Mouse (Mus musculus) left cerebral cortex, postnatal 10 days (tissue): ENCODE measurements at regions not wholly inside any gene's neighbourhood (a gene's known extent, or its start where the extent isn't known, plus 50 kb on each side); places are given as distances from the start of the nearest gene placed in this dataset.

Source experiments
- DNase-seq, 2 experiments: peaks; one replicate each; pipeline ENCODE4 v3.0.0; 2021 to 2022; ENCODE audit warnings: low spot score in 2 of 2, mixed read lengths in 1 of 2; ENCODE audit errors: extremely low spot score in 1 of 2
- intact Hi-C: fragments of 180-260 bp; cut with DNase I; formaldehyde crosslinking; loops from one replicate; pipeline ENCODE4 v1.15.1; 2025

DNA sequence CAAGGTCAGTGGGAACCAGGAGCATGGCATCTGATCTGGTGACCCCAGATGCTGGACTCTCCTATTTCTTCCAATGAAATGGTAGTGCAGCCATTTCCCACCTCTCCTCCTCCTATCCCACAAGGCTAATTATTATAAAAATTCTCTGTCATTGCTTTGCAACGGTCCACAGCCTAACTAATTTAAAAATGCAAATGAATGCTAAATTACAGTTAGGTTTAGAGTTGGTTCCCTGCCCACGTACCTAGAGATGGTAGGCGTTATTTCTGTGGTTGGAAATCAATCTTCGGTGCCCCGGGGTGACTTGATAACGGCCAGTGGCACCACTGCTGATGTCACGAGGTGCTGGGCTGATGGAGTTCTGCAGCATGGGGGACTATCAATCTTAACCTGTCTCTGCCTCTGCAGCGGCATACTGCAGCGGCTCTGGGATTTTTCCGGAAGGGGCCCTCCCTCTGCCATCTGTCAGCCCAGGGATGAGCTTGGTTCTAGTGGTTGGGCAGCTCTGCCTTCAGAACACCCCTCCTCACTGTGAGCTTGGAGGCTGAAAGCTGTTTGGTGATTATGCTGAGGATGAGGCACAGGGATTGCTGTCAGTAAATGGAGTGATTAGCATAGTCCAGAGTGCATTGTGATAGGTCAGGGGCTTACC is 66.5 kb downstream of the Nmur2 start:
- DNase-seq: peak; percentile 8 to 27
- intact Hi-C loops: no loop called here

DNA sequence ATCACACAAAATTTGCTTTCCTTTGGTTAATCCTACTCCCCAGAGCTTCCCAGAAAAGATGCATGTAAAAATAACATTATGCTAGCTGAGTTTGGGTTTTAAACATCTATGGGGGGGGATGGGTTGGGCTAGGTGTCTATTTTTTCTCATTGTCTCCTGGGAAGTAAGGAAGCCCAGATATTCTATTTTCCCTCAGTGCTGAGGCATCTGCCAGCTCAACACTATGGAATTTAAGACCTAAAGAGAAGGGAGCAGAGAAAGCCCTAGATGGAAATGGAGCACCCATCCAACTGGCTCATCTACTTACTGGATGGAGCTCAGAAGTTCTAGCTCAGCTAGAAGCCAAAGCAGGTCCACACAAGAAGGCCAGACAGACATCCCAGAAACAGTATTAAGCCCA is 74.2 kb downstream of the Nmur2 start:
- no peak for DNase-seq
- intact Hi-C loops: no loop called here

DNA sequence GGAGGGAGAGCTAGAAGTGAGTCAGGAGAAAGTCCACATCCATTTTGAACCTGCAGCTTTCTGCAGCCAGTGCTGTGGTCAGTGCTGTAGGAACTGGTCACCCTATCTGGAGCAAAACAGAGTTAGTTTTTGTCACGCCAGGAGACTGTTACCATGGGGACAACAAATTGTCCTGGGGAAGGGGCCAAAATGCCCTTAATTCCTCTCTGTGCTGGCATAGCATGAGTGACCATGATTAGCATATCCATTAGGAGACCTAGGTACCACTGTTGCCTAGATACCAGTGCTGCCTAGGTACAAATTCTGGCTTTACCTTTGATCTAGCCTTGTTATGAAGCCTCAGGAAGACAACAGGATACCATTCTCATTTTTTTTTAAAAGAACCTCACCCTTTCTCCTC is 82.4 kb downstream of the Nmur2 start:
- intact Hi-C loops: no loop called here

DNA sequence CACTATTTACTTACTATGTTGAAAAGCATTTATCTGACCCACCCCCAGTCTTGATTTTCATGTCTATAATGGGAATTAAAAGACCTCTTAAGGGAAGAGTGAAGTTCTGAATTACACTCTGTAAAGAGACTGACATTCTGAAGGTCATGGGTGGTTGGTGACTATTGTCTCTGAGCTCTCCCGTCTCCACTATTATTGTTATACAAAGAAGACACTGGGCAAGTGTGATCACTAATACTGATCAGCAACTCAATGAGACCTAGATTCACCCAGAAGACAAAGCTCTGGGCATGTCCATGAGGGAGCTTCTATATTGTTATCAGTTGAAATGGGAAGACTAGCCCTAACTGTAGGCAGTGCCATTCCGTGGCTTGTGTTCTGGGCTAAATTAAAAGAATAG is 83.5 kb downstream of the Nmur2 start:
- DNase-seq: no peak
- intact Hi-C loops: no loop called here

More for the DNA sequence above, 82.4 kb downstream of the Nmur2 start:
- peak in 1 of 2 experiments; percentile 15 for DNase-seq

DNA sequence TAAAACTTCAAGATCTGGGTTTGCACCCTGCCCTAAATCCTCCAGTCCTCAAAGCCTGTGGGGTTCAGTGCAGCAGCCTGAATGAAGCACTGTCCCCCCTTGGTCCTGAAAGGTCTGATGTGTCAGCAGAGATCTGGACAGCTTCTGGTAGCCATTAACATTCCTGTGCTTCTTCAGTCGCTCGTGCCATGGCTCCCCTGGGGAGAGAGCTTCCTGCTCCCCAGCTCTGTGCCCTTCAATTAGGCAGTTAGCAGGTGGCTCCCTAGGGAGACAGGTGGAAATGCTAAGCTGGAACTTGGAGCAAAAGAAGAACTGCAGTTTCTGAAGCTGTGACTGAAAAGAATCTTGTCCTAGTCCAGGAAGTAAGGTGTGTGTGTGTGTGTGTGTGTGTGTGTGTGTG is 87.1 kb downstream of the Nmur2 start:
- DNase-seq: no peak
- intact Hi-C loops: no loop called here

DNA sequence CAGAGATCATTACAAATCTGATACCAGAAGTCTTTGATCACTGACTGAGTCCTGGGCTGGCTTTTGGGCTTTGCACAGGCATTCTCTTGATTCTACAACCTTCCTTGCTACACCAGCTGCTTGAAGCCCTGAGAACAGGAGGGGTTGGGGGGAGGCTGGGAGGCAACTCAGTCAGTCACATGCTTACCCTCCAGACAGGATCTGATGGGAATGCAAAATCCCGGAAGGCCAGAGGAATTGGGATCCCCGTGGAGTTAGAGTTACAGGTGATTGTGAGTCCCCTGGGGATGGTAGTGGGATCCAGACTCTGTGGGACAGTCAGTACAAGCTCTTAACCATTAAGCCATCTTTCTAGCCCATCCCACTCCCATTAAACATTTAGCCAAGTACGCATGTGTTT is 91.2 kb downstream of the Nmur2 start:
- intact Hi-C loops: no loop called here
- DNase-seq: no peak

DNA sequence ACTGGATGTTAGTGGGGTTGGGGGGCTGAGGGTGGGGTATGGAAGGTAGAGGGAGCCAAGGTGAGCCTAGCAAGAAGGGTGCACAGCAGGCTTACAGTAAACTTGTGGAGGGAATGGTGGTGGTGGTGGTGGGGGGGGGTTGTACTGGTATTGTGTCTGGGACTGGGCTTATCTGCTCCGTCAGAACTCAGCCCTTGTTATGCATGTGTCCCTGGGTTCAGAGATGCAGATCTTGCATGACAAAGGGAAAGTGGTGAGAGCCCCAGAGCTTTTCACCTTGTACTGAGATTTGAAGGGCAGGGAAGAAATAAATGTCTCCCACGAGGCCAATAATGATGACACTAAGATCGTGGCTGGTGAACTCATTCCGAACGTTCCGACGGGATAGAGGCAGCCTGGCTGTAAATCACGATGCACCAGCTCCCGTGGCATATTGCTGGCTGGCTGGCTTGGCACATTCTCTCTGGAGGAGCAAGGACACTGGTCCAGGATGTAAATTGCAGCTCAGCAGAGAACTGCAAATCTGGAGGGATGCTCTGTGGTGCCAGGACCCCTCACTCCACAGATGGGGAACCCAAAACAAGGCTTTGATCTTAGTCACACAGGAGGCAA is 94.1 kb downstream of the Nmur2 start:
- DNase-seq: no peak
- intact Hi-C loops: no loop called here

DNA sequence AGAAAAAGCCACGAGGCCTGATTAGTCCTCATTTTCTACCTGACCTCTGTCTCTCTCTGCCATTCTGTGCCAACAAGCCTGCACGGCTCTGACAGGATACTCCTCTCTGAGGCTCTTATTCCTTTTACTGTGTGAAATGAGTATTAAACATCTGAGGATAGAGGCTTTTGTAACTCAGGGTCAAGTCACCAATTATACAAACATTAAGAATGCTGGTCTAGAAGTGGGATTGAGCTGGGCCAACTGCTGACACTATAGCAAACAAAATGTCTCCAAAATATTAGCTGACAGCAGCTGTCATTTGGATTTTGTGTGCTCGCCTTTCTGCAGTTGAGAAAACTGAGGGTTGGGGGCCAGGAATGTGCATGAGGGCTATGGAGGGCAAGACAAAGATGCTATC is 94.8 kb downstream of the Nmur2 start:
- intact Hi-C loops: no loop called here
- DNase-seq: no peak

DNA sequence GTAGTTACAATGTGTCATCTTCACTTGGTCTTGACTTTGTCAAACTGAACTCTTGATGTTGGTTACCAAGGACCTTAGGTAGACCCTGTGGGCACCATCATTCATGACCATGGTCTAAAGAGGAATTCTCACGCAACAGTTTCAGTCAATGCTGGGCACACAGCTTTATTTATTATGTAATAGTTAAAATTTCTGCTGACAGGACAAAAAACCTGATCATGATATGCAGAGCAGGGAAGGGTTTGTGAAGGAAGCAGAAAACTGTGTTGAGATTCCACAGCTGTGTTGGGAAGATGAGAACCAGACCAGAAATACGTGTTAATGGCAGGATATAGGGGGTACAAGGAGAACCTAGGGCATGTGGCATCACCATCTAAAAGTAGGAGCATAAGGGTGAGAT is 100.8 kb downstream of the Nmur2 start:
- intact Hi-C loops: no loop called here
- no peak for DNase-seq

DNA sequence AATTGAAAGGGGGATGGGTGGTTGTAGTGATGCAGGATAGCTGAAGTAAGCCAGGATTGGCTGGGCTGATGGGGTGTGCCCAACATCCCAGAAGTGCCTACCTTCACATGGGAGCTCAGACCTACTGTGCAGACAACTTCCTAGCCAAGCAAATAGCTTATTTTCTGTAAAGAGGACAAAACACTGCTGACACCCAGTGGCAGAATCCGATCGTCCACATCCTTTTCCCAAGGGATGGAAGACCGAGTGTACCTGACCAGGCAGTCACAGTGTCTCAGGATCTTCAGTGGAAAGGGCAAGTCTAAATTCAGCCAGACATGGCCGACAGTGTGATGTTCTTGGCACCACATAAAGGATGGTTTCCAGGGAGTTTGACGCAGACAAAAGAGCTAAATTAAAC is 114.4 kb downstream of the Nmur2 start:
- intact Hi-C loops: no loop called here

DNA sequence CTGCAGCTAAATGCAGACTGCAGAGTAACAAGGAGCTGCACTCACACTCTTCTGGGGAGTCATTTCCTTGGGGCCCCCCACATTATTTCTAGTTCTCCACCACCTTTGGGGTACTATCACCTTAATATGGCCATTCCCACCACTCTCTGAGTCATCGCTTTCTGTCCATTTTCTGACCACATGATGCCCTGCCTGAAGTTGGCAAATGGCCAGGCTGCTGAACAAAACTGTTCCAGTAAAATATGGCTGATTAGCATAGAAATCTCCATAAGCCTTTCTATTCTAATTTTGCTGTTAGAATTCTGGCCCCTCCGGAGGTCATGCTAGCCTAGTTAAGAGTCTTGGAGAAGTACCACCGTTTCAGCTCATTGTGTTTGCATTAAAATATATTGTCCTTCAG is 121.7 kb downstream of the Nmur2 start:
- intact Hi-C loops: no loop called here
- peak in 1 of 2 experiments; percentile 27 for DNase-seq

More for the DNA sequence above, 114.4 kb downstream of the Nmur2 start:
- DNase-seq: no peak

DNA sequence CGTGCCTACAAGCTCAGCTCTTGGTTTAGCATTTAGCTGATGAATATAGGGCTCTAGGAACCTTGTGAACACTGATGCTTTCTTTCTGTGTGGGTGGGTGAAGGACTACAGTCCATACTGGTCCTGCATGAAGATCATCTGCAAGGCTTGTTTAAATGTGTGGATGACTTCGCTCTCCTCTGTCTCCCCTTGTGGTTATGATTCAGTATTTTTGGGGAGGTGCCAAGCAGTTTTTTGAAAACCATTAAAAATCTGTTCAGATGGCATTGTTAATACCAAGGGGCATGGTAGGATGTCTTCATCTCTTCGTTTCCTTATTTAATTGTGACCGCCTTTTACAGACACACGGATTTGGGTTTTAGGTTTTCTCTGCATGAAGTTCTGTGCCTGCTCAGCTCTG is 122.4 kb downstream of the Nmur2 start:
- DNase-seq: no peak
- intact Hi-C loops: no loop called here

DNA sequence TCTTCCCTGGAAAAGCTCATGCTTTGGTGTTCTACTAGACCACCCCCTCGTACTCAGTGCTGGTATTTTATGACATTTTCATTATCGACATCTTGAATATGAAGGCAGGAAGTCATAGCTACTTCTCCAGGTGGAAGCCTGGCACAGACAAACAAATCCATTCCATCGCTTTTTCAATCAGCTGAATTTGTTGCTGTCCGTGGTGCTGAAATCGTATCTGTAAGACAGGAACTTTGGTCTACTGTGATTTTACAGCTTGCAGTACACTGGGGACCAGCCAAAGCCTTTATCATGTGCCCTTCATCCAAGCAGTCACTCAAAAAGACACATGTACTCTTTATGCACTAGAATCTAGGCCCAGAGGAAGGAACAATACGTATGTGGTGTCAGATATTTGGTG is 143.3 kb downstream of the Nmur2 start:
- DNase-seq: no peak
- intact Hi-C loops: no loop called here

DNA sequence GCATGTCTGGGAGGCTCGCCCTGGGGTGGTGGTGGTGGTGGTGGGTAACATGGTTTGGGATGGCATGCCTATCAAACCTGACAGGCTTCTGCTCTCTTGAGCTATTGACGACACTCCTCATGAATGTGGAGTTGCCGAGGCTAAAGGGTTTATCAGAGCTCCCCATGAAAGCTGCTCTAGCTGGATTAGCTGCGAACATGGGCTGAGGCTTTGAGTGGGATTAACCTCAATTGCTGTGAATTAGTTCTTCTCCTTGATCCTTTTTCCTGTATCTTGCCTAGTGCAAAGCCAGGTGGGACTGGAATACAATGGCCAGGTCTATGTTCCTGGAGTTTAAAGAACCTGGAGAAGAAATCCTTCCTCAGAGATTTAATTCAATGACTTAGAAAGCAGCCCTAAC is 150.6 kb downstream of the Nmur2 start:
- no peak for DNase-seq
- intact Hi-C loops: no loop called here

DNA sequence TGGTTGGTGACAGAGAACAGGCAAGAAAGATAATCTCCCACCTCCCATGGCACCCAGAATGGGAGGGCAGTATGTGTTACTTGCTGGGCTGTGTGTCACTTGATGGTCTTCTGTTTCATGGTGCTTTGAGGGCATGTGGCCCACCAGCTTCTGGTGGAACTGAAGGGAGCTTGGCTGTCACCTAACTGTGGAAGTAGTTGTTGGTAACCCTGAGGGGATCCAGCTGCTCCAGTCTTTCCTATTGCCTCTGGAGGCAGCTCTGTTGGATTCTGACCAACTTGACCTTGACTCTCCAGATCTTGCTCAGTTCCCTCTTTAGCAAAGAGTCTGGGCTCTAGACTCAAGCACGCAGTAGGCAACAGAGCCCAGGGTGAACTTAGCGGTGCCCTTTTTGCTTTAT is 162.2 kb downstream of the Nmur2 start:
- intact Hi-C loops: no loop called here
- no peak for DNase-seq

DNA sequence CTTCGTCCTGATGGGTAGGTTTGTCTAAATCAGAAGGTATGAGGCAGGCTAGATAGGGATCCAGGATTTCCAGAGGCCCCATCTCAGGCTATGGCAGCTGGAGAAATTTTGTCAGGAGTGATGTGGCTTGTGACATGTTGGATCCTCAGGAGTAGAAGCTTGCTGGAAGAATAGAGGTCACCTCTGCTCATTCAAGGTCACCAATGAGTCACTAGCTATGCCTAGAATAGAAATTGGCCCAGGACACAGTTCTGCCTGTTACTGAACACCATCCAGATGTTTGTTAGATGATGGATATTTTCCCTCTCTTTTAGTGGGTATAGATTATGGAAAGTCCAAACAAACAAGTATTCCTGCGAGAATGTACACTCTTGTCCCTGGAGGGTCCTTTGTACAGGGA is 173.7 kb downstream of the Nmur2 start:
- intact Hi-C loops: no loop called here
- DNase-seq: no peak

DNA sequence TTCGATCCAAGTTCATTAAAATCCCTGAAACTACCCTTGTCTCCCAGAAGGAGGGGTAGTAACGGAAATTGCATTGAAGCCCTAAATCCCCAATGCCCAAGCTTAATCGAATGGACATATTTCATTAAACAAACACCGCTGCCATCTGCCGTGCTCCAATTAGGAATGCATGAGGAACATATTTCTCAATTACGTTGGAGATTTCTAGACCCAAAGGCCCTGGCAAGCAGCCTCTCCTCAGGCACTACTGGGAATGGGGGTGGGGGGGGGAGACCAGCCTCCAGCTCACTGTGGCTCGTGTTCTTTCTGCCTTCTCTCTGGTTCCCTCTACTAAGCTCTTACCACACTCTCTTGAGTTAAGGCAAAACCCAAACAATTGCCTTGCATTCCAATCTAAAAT is 181.6 kb downstream of the Nmur2 start:
- DNase-seq: no peak
- intact Hi-C loops: no loop called here

DNA sequence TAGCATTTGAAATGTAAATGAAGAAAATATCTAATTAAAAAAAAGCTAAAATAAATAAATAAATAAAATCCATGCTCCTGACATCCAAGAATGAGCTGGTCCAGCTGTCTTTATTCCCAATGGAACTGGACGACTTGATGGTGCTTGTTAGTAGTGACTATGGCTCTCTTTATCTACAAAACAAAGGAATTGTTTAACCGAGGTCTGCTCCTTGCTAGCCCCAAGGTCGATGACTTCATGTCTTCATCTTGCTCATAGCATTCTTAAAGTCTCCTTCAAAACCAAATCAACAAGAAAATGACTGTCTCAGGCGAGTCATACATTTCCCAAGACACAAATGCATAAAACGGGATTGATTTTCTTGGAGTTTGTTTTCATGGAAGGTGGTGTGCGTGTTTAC is 212.5 kb upstream of the Glra1 start:
- intact Hi-C loops: no loop called here
- no peak for DNase-seq

DNA sequence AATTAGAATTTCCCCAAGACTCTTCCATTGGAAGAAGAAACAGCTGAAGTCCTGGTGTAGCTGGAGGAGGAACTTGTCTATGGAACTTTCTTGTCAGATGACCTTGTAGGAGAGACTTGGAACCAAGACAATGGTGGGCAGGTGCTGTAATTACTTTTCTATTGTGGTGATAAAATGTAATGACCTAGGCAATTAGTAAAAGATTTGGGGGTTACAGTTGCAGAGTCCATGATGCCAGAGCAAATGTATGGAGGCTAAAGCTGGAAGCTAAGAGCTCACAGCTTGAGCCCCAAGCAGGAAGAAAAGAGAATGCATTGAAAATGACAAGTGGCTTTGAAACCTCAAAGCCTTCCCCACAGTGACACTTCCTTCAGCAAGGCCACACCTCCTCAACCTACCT is 208.6 kb upstream of the Glra1 start:
- intact Hi-C loops: no loop called here
- no peak for DNase-seq

DNA sequence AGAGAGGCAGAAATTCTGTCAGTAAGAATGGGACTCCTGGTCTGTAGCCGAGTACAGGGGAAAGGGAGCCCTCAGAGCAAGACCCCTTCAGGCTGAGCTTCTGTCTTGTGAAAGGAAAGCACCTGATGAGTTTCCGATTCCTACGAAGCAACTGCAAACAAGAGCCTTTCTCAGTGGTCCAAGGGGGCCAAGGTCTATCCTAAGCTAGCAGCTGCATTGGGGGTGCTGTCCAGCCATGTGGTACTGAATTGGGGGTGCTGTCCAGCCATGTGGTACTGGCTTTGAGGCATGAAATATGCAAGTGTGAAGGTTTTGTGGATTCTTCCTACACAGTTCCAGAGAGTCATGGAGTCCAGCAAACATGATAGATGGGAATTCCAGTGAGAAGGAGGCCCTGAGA is 202.7 kb upstream of the Glra1 start:
- no peak for DNase-seq
- intact Hi-C loops: no loop called here
